Mouse (Mus musculus) hindbrain, embryonic 11.5 days (tissue): ENCODE measurements at regions not wholly inside any gene's neighbourhood (a gene's known extent, or its start where the extent isn't known, plus 50 kb on each side); places are given as distances from the start of the nearest gene placed in this dataset.

Experiments
- ATAC-seq: fragments of 200-750 bp; cut with Nextera tagmentation; 2 replicates; pipeline ENCODE4 v1.8.0; 2017; ENCODE audit warnings: mild to moderate bottlenecking, moderate TSS enrichment, moderate library complexity; ENCODE audit not compliant: low FRiP score
- DNase-seq: peaks from one replicate; pipeline ENCODE4 v3.0.0-alpha.2; 2015; ENCODE audit warnings: low spot score
- H3K27ac ChIP-seq: fragments of 300-500 bp; sonication (generic); 2 replicates; pipeline ENCODE4 v1.5.1; 2014; ENCODE audit warnings: mild to moderate bottlenecking, low read depth, low read length
- H3K27me3 ChIP-seq: fragments of 300-500 bp; sonication (generic); 2 replicates; pipeline ENCODE4 v1.6.1; 2014; ENCODE audit warnings: mild to moderate bottlenecking, low read length, moderate library complexity, mixed read lengths; ENCODE audit not compliant: control insufficient read depth, insufficient read depth
- H3K36me3 ChIP-seq: fragments of 300-500 bp; sonication (generic); 2 replicates; pipeline ENCODE4 v1.6.1; 2014; ENCODE audit warnings: mild to moderate bottlenecking, low read length, moderate library complexity, mixed read lengths; ENCODE audit not compliant: control insufficient read depth, insufficient read depth
- H3K4me1 ChIP-seq: fragments of 300-500 bp; sonication (generic); replicated peaks from 2 replicates; pipeline ENCODE4 v1.6.1; 2014; ENCODE audit warnings: low read length, mixed read lengths; ENCODE audit not compliant: control insufficient read depth, insufficient read depth
- H3K4me2 ChIP-seq: fragments of 300-500 bp; sonication (generic); replicated peaks from 2 replicates; pipeline ENCODE4 v1.6.1; 2014; ENCODE audit warnings: mild to moderate bottlenecking, low read depth, low read length
- H3K4me3 ChIP-seq: fragments of 300-500 bp; sonication (generic); 2 replicates; pipeline ENCODE4 v1.5.1; 2014; ENCODE audit warnings: low read depth, low read length
- H3K9ac ChIP-seq: fragments of 300-500 bp; sonication (generic); 2 replicates; pipeline ENCODE4 v1.6.1; 2014; ENCODE audit warnings: low read depth, low read length
- H3K9me3 ChIP-seq: fragments of 300-500 bp; sonication (generic); 2 replicates; pipeline ENCODE4 v1.6.1; 2016; ENCODE audit warnings: low read length; ENCODE audit not compliant: control insufficient read depth
- WGBS: fragments of 180-500 bp; shearing (Covaris S2); extraction: QIAGEN DNeasy Blood & Tissue Kit; methylation state at CpG from one replicate; pipeline ENCODE4 v1.1.7; 2014; 5-methylcytosine and 5-hydroxymethylcytosine counted together

- Histone ChIP-seq H3K4me1 (no peaks in the 10 kb centered on the region), H3K4me3 (no peak overlapping the region), H3K9me3 (no peaks in the 10 kb centered on the region), H3K27me3 (no peaks in the 10 kb centered on the region), H3K27ac (no peak overlapping the region), H3K36me3 (no peaks in the 10 kb centered on the region), H3K4me2 (no peak overlapping the region), H3K9ac (no peak overlapping the region)
- ATAC-seq (peak; percentile 37; the same call in 1 of the 2 replicates), DNase-seq (no peak)
- WGBS, result 12% methylated on average over 3 of the region's 3 CpGs
These were observed 121.3 kb downstream of the Mat2b start for GRCm38 (mm10) chr11:40573758-40574139.

GRCm38 (mm10) chr11:40572953-40573757, 121.8 kb downstream of the Mat2b start:
- no peak overlapping the region; the same call in 1 of the 2 replicates for H3K4me2 ChIP-seq
- no peaks in the 10 kb centered on the region for H3K27me3 ChIP-seq
- no peaks in the 10 kb centered on the region for H3K36me3 ChIP-seq
- ATAC-seq, result peak; percentile 84
- DNase-seq, result peak; percentile 38
- no peaks in the 10 kb centered on the region for H3K9me3 ChIP-seq
- no peak overlapping the region; the same call in 1 of the 2 replicates for H3K27ac ChIP-seq
- H3K9ac ChIP-seq, result no peak overlapping the region
- WGBS, result 11% methylated on average over 12 of the region's 12 CpGs
- no peak overlapping the region for H3K4me3 ChIP-seq
- no peaks in the 10 kb centered on the region for H3K4me1 ChIP-seq

GRCm38 (mm10) chr11:40562866-40563265, 132.1 kb downstream of the Mat2b start:
- no peak overlapping the region for H3K4me2 ChIP-seq
- WGBS, result 84% methylated on average over 6 of the region's 6 CpGs
- no peak overlapping the region for H3K4me3 ChIP-seq
- H3K36me3 ChIP-seq, result no peaks in the 10 kb centered on the region
- DNase-seq (no peak), ATAC-seq (no peak)
- no peak overlapping the region for H3K9ac ChIP-seq
- no peaks in the 10 kb centered on the region for H3K4me1 ChIP-seq
- H3K27ac ChIP-seq, result no peak overlapping the region
- no peaks in the 10 kb centered on the region for H3K27me3 ChIP-seq
- H3K9me3 ChIP-seq, result no peaks in the 10 kb centered on the region

DNA sequence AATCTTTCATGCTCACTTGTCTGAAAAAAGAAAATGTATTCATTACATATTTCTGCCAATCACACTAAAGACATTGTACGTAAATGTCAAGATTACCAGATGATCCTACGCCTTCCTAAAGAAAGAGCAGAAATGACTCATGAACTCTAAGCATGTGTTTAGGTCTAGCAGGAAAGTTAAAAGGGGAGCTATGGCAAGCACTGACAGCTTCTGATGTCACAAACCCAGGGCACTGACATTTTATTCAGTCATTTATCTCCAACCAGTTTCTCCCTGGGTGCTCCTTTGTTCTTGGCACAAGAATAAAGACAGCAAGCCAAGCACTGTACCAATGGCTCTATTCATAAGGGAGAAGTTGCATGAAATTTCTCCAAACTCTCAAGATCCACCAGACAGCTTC, 133.0 kb downstream of the Mat2b start:
- H3K36me3 ChIP-seq, result no peaks in the 10 kb centered on the region
- ATAC-seq (no peak), DNase-seq (no peak)
- H3K27ac ChIP-seq, result no peak overlapping the region
- H3K4me3 ChIP-seq, result no peak overlapping the region
- 91% methylated on average over 2 of the region's 2 CpGs for WGBS
- no peak overlapping the region for H3K4me2 ChIP-seq
- no peak overlapping the region for H3K9ac ChIP-seq
- H3K4me1 ChIP-seq, result no peaks in the 10 kb centered on the region
- H3K9me3 ChIP-seq, result no peaks in the 10 kb centered on the region
- no peaks in the 10 kb centered on the region for H3K27me3 ChIP-seq

GRCm38 (mm10) chr11:40561400-40561799, 133.6 kb downstream of the Mat2b start:
- H3K27me3 ChIP-seq, result no peaks in the 10 kb centered on the region
- no peak overlapping the region for H3K4me3 ChIP-seq
- DNase-seq (no peak), ATAC-seq (no peak)
- H3K9me3 ChIP-seq, result no peaks in the 10 kb centered on the region
- 79% methylated on average over 2 of the region's 2 CpGs for WGBS
- H3K9ac ChIP-seq, result no peak overlapping the region
- no peak overlapping the region for H3K4me2 ChIP-seq
- no peaks in the 10 kb centered on the region for H3K36me3 ChIP-seq
- H3K27ac ChIP-seq, result no peak overlapping the region
- no peaks in the 10 kb centered on the region for H3K4me1 ChIP-seq

GRCm38 (mm10) chr11:40558486-40558885, 136.5 kb downstream of the Mat2b start:
- no peak overlapping the region for H3K9ac ChIP-seq
- no peak overlapping the region for H3K4me2 ChIP-seq
- H3K27me3 ChIP-seq, result no peaks in the 10 kb centered on the region
- H3K36me3 ChIP-seq, result no peaks in the 10 kb centered on the region
- no peak for DNase-seq
- WGBS, result 92% methylated on average over 2 of the region's 2 CpGs
- H3K9me3 ChIP-seq, result no peaks in the 10 kb centered on the region
- H3K4me3 ChIP-seq, result no peak overlapping the region
- no peak overlapping the region for H3K27ac ChIP-seq
- ATAC-seq, result no peak
- no peaks in the 10 kb centered on the region for H3K4me1 ChIP-seq

DNA sequence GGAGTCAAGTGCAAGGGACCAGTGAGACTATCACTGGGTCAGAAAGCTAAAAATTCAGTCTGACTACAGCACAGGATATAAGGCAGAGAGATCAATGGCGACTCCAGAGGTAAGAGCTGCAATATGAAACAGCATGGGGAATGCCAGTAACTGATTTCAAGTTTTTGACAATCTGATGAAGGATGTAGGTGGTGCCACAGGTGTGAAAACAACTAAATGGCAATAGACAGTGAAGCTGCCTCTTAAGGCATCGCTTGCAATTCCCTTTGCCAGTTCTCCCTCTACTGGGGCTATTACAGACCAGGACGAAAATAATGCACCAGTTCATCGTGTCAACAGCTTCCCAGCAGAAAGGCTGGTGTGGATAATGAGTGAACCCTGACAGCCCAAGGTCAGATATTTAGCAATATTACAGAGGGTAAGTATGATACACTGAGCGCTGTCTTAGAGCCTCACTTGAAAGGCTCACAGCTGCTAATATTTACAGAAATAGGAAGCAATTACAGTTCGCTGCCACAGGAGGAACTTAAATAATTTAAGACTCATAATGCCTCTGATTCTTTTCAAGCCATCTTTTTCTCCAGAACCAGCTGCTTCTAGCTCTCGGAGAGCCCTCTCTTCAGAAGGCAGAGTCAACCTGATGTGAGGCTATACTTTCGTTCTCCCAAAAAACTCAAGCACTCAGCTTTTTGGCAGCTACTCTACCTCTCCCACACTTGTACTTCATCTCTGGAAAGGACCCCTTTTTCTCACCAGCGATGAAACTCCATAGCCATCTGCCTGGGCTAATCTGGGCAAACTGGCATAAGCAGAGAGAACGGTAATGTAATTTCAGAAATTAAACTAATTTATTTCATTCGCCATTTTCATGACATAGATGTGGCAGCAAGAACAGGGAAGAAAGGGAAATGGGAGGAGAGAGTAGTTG, 139.9 kb downstream of the Mat2b start:
- no peak for ATAC-seq
- Histone ChIP-seq H3K9me3 (no peaks in the 10 kb centered on the region), H3K36me3 (no peaks in the 10 kb centered on the region), H3K27ac (no peak overlapping the region), H3K27me3 (no peaks in the 10 kb centered on the region), H3K4me2 (no peak overlapping the region), H3K4me1 (no peaks in the 10 kb centered on the region), H3K4me3 (no peak overlapping the region), H3K9ac (no peak overlapping the region)
- DNase-seq, result no peak
- WGBS, result 80% methylated on average over 11 of the region's 11 CpGs

DNA sequence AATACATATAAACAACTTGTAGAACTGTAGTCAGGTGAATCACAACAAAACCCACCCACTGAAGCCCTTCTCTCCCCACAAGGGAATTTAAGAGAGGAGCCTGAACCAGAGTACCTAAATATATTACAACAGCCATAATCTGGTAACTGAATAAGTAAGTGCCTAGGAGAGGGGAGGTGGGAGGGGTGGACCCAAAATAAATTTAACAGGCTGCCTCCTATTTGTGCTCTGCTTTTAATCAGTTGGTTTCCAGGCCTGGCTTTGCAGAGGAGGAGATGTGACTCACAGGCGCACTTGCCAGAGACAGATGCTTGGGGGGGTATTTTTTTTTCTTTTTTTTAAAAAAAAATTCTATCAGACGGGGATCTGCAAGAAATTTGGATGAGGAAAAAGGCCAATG, 142.9 kb downstream of the Mat2b start:
- DNase-seq, result no peak
- Histone ChIP-seq H3K4me3 (no peak overlapping the region), H3K4me2 (no peak overlapping the region), H3K9me3 (no peaks in the 10 kb centered on the region), H3K36me3 (no peaks in the 10 kb centered on the region), H3K27ac (no peak overlapping the region), H3K9ac (no peak overlapping the region), H3K27me3 (no peaks in the 10 kb centered on the region), H3K4me1 (no peaks in the 10 kb centered on the region)
- ATAC-seq, result no peak
- 85% methylated on average over 2 of the region's 2 CpGs for WGBS
